8 mouse cellular contexts compared by ENCODE assay signal in the genomic region with DNA sequence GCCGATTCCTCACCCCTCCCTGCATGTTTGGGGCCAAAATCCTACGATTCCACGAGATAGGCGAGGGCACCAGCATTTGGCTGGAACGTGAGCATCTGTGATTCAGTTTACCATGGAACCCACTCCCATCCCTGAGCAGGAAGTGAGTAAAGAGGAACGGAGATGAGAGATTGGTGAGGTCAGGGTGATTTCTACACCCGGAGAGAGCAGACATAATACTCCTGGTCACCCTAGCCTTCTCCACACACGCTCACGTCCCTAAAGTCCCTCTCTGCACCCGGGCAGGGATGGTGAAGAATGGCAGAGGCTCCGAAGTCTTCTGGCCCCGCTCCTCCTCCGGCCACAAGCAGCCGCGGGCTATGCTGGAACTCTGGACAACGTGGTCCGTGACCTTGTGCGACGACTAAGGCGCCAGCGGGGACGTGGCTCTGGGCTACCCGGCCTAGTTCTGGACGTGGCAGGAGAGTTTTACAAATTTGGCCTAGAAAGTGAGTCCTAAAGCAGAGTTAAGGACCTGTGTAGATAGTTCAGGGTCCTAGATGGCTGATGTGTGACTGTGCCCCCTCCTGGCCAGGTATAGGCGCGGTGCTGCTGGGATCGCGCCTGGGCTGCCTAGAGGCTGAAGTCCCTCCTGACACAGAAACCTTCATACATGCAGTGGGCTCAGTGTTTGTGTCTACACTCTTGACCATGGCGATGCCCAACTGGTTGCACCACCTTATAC. TPM values are rescaled to one million over a fixed set of nuclear protein-coding genes. Genes with fewer than 3 reads are reported as not detected.
A peak's percentile ranks its signal among the peaks of the same experiment; 100 is the strongest.
DNase-seq lines count a peak whose midpoint lies in the region; ATAC-seq and TF ChIP-seq lines count a peak whose summit lies in the region.

No protein-coding gene starts in this region.

- no peaks in the 10 kb centered on the region for H3K9me3 ChIP-seq in embryonic facial prominence, embryonic 13.5 days
- H3K9me3 ChIP-seq in kidney, embryonic 16.5 days (ENCODE audit: low read length) = no peaks in the 10 kb centered on the region

- peaks cover 11% of the 10 kb centered on the region; the same call in 1 of the 2 replicates for H3K4me1 ChIP-seq in embryonic facial prominence, embryonic 13.5 days
- H3K4me1 ChIP-seq in kidney, embryonic 16.5 days (ENCODE audit: insufficient read depth, low read length) = peaks cover 14% of the 10 kb centered on the region

- peaks cover 30% of the 10 kb centered on the region for H3K36me3 ChIP-seq in embryonic facial prominence, embryonic 13.5 days
- H3K36me3 ChIP-seq in kidney, embryonic 16.5 days (ENCODE audit: insufficient read depth, low read length) = peaks cover 12% of the 10 kb centered on the region

- H3K4me3 ChIP-seq in layer of hippocampus, adult 2 months = no peak overlapping the region
- H3K4me3 ChIP-seq in embryonic facial prominence, embryonic 13.5 days = peak overlapping the region; percentile 16
- H3K4me3 ChIP-seq in kidney, embryonic 16.5 days (ENCODE audit: low read length) = peak overlapping the region; percentile 24

- ATAC-seq in embryonic facial prominence, embryonic 13.5 days (ENCODE audit: insufficient number of reproducible peaks, insufficient read depth, low FRiP score, low TSS enrichment, low read depth) = no peak
- peak; percentile 21; the same call in 1 of the 2 replicates for ATAC-seq in kidney, embryonic 16.5 days (ENCODE audit: low FRiP score, low TSS enrichment)

- TF ChIP-seq CTCF in layer of hippocampus, adult 2 months (conservative IDR thresholded peaks at IDR 0.05) = peak; percentile 35

- 3% methylated on average over 29 of the region's 29 CpGs for WGBS in embryonic facial prominence, embryonic 13.5 days
- WGBS in kidney, embryonic 16.5 days = 2% methylated on average over 29 of the region's 29 CpGs

- peaks cover 63% of the 10 kb centered on the region for H3K27me3 ChIP-seq in embryonic facial prominence, embryonic 13.5 days
- peaks cover 47% of the 10 kb centered on the region for H3K27me3 ChIP-seq in kidney, embryonic 16.5 days (ENCODE audit: insufficient read depth, low read length)

- H3K4me2 ChIP-seq in embryonic facial prominence, embryonic 13.5 days = peak overlapping the region; percentile 35
- peak overlapping the region; percentile 41 for H3K4me2 ChIP-seq in kidney, embryonic 16.5 days (replicated peaks; ENCODE audit: low read depth, low read length)

- H3K27ac ChIP-seq in layer of hippocampus, adult 2 months = no peak overlapping the region
- no peak overlapping the region for H3K27ac ChIP-seq in embryonic facial prominence, embryonic 13.5 days
- no peak overlapping the region for H3K27ac ChIP-seq in kidney, embryonic 16.5 days (ENCODE audit: low read length)

- no peak overlapping the region; the same call in 1 of the 2 replicates for H3K9ac ChIP-seq in embryonic facial prominence, embryonic 13.5 days
- H3K9ac ChIP-seq in kidney, embryonic 16.5 days (replicated peaks; ENCODE audit: low read length) = no peak overlapping the region

- no peak for DNase-seq in layer of hippocampus, adult 2 months (ENCODE audit: low spot score in 2 of 2)
- no peak for DNase-seq in layer of hippocampus, postnatal 14 days (ENCODE audit: low spot score in 2 of 2)
- DNase-seq in neural tube, embryonic 10.5 days (ENCODE audit: extremely low spot score, low spot score) = peak; percentile 37
- no peak for DNase-seq in frontal cortex, postnatal 14 days (ENCODE audit: low spot score in 2 of 2)
- no peak for DNase-seq in retina, embryonic 14.5 days (ENCODE audit: low spot score)
- no peak for DNase-seq in layer of hippocampus, postnatal 10 days (ENCODE audit: low spot score in 2 of 2)

RNA-seq across cellular contexts. Expression of gene Cyp27b1, which starts 1.5 kb away (rescaled TPM):
- 1 to 10 TPM; 1.0 to 1.1 TPM for total RNA-seq in layer of hippocampus, adult 2 months (2021)
- total RNA-seq in layer of hippocampus, postnatal 14 days (2021) = 1 to 10 TPM in 1 of 2 experiments, under 1 TPM in 1; 0.74 to 1.0 TPM
- polyA plus RNA-seq in embryonic facial prominence, embryonic 13.5 days (2015; fragmentation: Nextera tagmentation; extraction: Ambion mirVana) = 0.08 and 0.11 TPM in 2 replicates
- polyA plus RNA-seq in kidney, embryonic 16.5 days (2015; fragmentation: Nextera tagmentation; extraction: Ambion mirVana) = 32.6 and 53.8 TPM in 2 replicates
- total RNA-seq in layer of hippocampus, postnatal 10 days (2021) = under 1 TPM; 0.45 to 0.75 TPM

RNA-seq across cellular contexts. Expression of gene Eef1akmt3, which starts 8.2 kb away (rescaled TPM):
- under 1 TPM; 0.12 to 0.20 TPM for total RNA-seq in layer of hippocampus, adult 2 months (2021)
- total RNA-seq in layer of hippocampus, postnatal 14 days (2021) = under 1 TPM; 0.36 to 0.41 TPM
- 0.62 and 0.81 TPM in 2 replicates for polyA plus RNA-seq in embryonic facial prominence, embryonic 13.5 days (2015; fragmentation: Nextera tagmentation; extraction: Ambion mirVana)
- polyA plus RNA-seq in kidney, embryonic 16.5 days (2015; fragmentation: Nextera tagmentation; extraction: Ambion mirVana) = 0.76 and 0.94 TPM in 2 replicates
- under 1 TPM; 0.27 to 0.34 TPM for total RNA-seq in layer of hippocampus, postnatal 10 days (2021)

RNA-seq across cellular contexts. Expression of gene Mettl1, which starts 8.3 kb away (rescaled TPM):
- 10 to 100 TPM; 12.7 to 14.0 TPM for total RNA-seq in layer of hippocampus, adult 2 months (2021)
- 10 to 100 TPM; 10.2 to 10.9 TPM for total RNA-seq in layer of hippocampus, postnatal 14 days (2021)
- 55.2 and 61.2 TPM in 2 replicates for polyA plus RNA-seq in embryonic facial prominence, embryonic 13.5 days (2015; fragmentation: Nextera tagmentation; extraction: Ambion mirVana)
- 52.8 and 58.2 TPM in 2 replicates for polyA plus RNA-seq in kidney, embryonic 16.5 days (2015; fragmentation: Nextera tagmentation; extraction: Ambion mirVana)
- total RNA-seq in layer of hippocampus, postnatal 10 days (2021) = 10 to 100 TPM; 12.6 to 14.0 TPM

RNA-seq across cellular contexts. Expression of gene March9, which starts 10.4 kb away (rescaled TPM):
- 10 to 100 TPM; 19.8 TPM for total RNA-seq in layer of hippocampus, adult 2 months (2021)
- total RNA-seq in layer of hippocampus, postnatal 14 days (2021) = 10 to 100 TPM; 31.8 to 34.9 TPM
- 1.5 and 1.6 TPM in 2 replicates for polyA plus RNA-seq in embryonic facial prominence, embryonic 13.5 days (2015; fragmentation: Nextera tagmentation; extraction: Ambion mirVana)
- polyA plus RNA-seq in kidney, embryonic 16.5 days (2015; fragmentation: Nextera tagmentation; extraction: Ambion mirVana) = 1.2 and 1.4 TPM in 2 replicates
- 10 to 100 TPM; 48.6 to 48.9 TPM for total RNA-seq in layer of hippocampus, postnatal 10 days (2021)

RNA-seq across cellular contexts. Expression of gene Cdk4, which starts 13.8 kb away (rescaled TPM):
- total RNA-seq in layer of hippocampus, adult 2 months (2021) = 10 to 100 TPM; 84.6 to 94.8 TPM
- 100 to 1,000 TPM; 120 to 123 TPM for total RNA-seq in layer of hippocampus, postnatal 14 days (2021)
- polyA plus RNA-seq in embryonic facial prominence, embryonic 13.5 days (2015; fragmentation: Nextera tagmentation; extraction: Ambion mirVana) = 1,992 and 2,100 TPM in 2 replicates
- 1,871 and 1,917 TPM in 2 replicates for polyA plus RNA-seq in kidney, embryonic 16.5 days (2015; fragmentation: Nextera tagmentation; extraction: Ambion mirVana)
- total RNA-seq in layer of hippocampus, postnatal 10 days (2021) = 100 to 1,000 TPM; 157 to 178 TPM
